Mouse (Mus musculus): ENCODE measurements around the gene Agtrap. TPM values are rescaled to one million over a fixed set of nuclear protein-coding genes. Genes with fewer than 3 reads are reported as not detected.

Gene Agtrap
- polyA plus RNA-seq, 1 experiment: 34.7 TPM

- TF ChIP-seq CTCF (IDR thresholded peaks at IDR 0.05; ENCODE audit: low read depth, low read length) (no peak), POLR2A (IDR thresholded peaks at IDR 0.05; ENCODE audit: borderline replicate concordance, low read depth, low read length) (no peak)
- no peak overlapping the region for H3K27ac ChIP-seq (ENCODE audit: insufficient read depth, low read depth, low read length)
- H3K4me1 ChIP-seq (ENCODE audit: control insufficient read depth, insufficient read depth, low read length): peaks cover 15% of the 10 kb centered on the region
- H3K4me3 ChIP-seq (ENCODE audit: insufficient read depth, low read length): no peak overlapping the region
These were observed 22.0 kb downstream of the Agtrap start for GRCm38 (mm10) chr4:148065702-148066400.

DNA sequence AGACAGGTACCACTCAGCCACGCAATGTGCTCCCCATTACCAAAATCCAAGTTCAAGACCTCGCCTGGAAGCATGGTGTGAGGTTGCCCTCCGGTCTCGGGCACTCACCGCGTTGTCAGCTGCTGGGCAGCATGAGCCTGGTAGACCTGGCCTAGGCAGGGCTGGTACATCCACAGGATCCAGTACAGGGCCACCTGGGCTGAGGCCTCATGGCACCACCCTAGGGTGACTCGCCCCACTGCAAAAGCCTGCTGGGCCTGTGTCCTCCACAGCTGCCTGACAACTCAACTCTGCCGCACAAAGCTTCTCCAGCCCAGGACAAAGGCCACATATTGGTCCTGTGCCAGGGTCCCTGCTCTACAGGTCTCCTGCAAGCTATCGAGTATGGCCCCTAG, 26.7 kb downstream of the Agtrap start:
- H3K27ac ChIP-seq (ENCODE audit: insufficient read depth, low read depth, low read length): no peak overlapping the region
- H3K4me3 ChIP-seq (ENCODE audit: insufficient read depth, low read length): no peak overlapping the region
- H3K4me1 ChIP-seq (ENCODE audit: control insufficient read depth, insufficient read depth, low read length): no peaks in the 10 kb centered on the region
- TF ChIP-seq CTCF (IDR thresholded peaks at IDR 0.05; ENCODE audit: low read depth, low read length): no peak
- TF ChIP-seq POLR2A (IDR thresholded peaks at IDR 0.05; ENCODE audit: borderline replicate concordance, low read depth, low read length): no peak

DNA sequence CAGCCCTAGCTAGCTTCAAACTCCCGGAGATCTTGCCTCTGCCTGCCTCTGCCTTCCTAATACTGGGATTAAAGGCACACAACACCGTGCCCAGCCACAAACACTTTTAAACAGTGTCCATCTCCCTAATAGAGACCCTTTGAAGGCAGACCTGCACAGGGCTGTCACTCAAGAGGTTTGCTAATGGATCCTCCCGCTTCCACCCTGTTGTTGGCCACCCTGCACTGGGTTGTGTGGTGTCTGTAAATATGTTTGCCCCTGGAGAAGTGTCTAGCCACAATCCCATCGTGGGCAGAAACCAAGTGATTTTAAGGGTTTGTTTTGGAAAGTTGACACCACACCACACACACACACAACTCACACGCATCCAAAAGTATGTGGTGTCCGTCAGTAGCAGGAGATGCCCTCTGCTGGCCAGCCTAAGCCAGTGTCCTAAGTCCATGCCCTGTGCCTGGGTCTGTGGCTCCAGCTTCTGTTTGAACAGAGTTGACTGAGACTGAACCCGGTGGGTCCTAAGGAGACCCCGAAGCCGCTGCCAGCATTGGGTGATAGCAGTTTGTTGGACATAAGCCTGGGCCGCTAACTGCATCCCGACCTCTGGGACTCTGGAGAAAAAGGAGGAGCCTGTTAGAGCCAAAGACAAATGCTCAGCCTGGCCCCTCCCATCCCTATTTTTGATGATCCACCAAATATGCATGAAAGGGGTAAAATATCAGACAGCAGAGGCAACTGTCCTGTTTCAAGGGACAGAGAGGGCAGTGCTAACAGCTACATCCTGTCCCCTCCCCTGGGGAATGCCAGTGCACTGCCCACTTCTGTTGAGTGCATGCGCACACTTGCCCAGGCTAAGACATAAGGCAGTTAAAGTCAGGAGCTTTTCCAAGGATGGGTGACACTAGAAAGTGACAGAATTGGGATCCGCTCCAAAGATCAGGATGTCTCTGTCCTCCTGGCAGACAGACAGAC, 27.4 kb downstream of the Agtrap start:
- Histone ChIP-seq H3K4me3 (ENCODE audit: insufficient read depth, low read length) (no peak overlapping the region), H3K27ac (ENCODE audit: insufficient read depth, low read depth, low read length) (no peak overlapping the region), H3K4me1 (ENCODE audit: control insufficient read depth, insufficient read depth, low read length) (no peaks in the 10 kb centered on the region)
- TF ChIP-seq CTCF (IDR thresholded peaks at IDR 0.05; ENCODE audit: low read depth, low read length): peak; percentile 34; the same call in 1 of the 2 replicates
- TF ChIP-seq POLR2A (IDR thresholded peaks at IDR 0.05; ENCODE audit: borderline replicate concordance, low read depth, low read length): no peak

DNA sequence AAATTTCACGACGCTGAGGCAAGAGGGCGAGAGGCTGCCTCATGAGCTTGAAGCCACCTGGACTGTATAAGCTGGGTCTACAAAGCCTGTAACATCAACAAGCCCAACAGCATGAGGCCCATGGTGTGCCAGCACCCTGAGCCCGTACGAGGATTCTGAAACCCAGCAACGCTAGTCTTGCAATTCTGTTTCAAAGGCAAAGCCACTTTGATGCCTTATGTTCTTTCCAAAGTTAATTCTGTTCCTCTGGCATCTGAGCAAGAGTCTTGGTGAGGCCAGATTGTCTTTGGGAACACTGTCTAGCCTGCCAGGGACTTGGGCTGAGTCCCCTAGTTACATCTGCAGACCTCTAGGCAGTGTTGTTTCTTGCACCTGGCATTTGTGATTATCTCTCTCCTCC, 28.8 kb downstream of the Agtrap start:
- no peak overlapping the region for H3K27ac ChIP-seq (ENCODE audit: insufficient read depth, low read depth, low read length)
- H3K4me1 ChIP-seq (ENCODE audit: control insufficient read depth, insufficient read depth, low read length): no peaks in the 10 kb centered on the region
- no peak overlapping the region for H3K4me3 ChIP-seq (ENCODE audit: insufficient read depth, low read length)
- TF ChIP-seq POLR2A (IDR thresholded peaks at IDR 0.05; ENCODE audit: borderline replicate concordance, low read depth, low read length) (no peak), CTCF (IDR thresholded peaks at IDR 0.05; ENCODE audit: low read depth, low read length) (no peak)

- Histone ChIP-seq H3K27ac (ENCODE audit: insufficient read depth, low read depth, low read length) (no peak overlapping the region), H3K4me1 (ENCODE audit: control insufficient read depth, insufficient read depth, low read length) (no peaks in the 10 kb centered on the region), H3K4me3 (ENCODE audit: insufficient read depth, low read length) (no peak overlapping the region)
- TF ChIP-seq POLR2A (IDR thresholded peaks at IDR 0.05; ENCODE audit: borderline replicate concordance, low read depth, low read length): no peak
- TF ChIP-seq CTCF (IDR thresholded peaks at IDR 0.05; ENCODE audit: low read depth, low read length): no peak
These were observed 29.5 kb downstream of the Agtrap start for GRCm38 (mm10) chr4:148058218-148058819.

- Histone ChIP-seq H3K4me1 (ENCODE audit: control insufficient read depth, insufficient read depth, low read length) (no peaks in the 10 kb centered on the region), H3K27ac (ENCODE audit: insufficient read depth, low read depth, low read length) (no peak overlapping the region), H3K4me3 (ENCODE audit: insufficient read depth, low read length) (no peak overlapping the region)
- no peak for TF ChIP-seq POLR2A (IDR thresholded peaks at IDR 0.05; ENCODE audit: borderline replicate concordance, low read depth, low read length)
- no peak for TF ChIP-seq CTCF (IDR thresholded peaks at IDR 0.05; ENCODE audit: low read depth, low read length)
These were observed 30.1 kb downstream of the Agtrap start for GRCm38 (mm10) chr4:148057661-148058209.

DNA sequence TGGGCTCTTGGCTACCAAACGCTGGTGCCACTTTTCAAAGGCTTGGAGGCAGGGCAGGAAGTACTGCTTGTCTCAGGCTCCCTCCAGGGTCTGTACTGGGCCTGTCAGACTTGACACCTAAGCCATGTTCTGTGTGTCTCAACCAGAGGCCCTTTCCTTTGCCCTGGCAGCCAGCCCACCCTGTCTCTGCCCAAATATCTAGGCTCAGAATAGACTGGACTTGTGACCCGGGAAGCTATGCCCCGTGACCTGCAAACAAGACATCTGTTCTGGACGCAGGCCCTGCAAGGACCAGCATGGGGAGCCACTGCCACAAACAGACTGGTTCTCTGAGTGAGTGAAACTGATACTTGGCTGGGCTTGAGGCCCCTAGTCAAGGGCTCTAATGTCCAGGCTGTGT, 31.0 kb downstream of the Agtrap start:
- Histone ChIP-seq H3K27ac (ENCODE audit: insufficient read depth, low read depth, low read length) (no peak overlapping the region), H3K4me1 (ENCODE audit: control insufficient read depth, insufficient read depth, low read length) (no peaks in the 10 kb centered on the region), H3K4me3 (ENCODE audit: insufficient read depth, low read length) (no peak overlapping the region)
- TF ChIP-seq POLR2A (IDR thresholded peaks at IDR 0.05; ENCODE audit: borderline replicate concordance, low read depth, low read length) (no peak), CTCF (IDR thresholded peaks at IDR 0.05; ENCODE audit: low read depth, low read length) (no peak)

DNA sequence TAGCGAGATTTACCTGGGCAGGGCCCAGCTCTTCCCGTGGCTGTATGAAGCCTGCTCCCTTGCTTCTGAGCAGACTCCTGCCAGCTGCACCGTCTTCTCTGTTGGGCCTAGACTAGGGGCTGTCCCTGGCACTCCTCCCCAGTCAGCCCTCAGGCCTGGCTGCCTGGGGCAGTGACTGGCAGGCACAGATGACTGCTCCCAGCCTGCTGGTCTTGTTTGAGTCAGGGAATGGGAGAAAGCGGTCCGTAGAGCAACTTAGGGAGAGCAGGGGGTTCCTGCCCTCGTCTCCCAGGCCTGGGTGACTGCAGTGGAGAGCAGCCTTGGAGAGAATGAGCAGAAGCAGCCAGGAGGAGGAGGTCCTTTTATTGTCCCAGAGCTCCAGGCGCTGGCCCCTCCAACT, 31.6 kb downstream of the Agtrap start:
- Histone ChIP-seq H3K4me3 (ENCODE audit: insufficient read depth, low read length) (no peak overlapping the region), H3K4me1 (ENCODE audit: control insufficient read depth, insufficient read depth, low read length) (no peaks in the 10 kb centered on the region), H3K27ac (ENCODE audit: insufficient read depth, low read depth, low read length) (no peak overlapping the region)
- TF ChIP-seq CTCF (IDR thresholded peaks at IDR 0.05; ENCODE audit: low read depth, low read length) (no peak), POLR2A (IDR thresholded peaks at IDR 0.05; ENCODE audit: borderline replicate concordance, low read depth, low read length) (no peak)

GRCm38 (mm10) chr4:148054961-148055695, 32.7 kb downstream of the Agtrap start:
- no peak overlapping the region for H3K27ac ChIP-seq (ENCODE audit: insufficient read depth, low read depth, low read length)
- no peaks in the 10 kb centered on the region for H3K4me1 ChIP-seq (ENCODE audit: control insufficient read depth, insufficient read depth, low read length)
- no peak overlapping the region for H3K4me3 ChIP-seq (ENCODE audit: insufficient read depth, low read length)
- no peak for TF ChIP-seq CTCF (IDR thresholded peaks at IDR 0.05; ENCODE audit: low read depth, low read length)
- no peak for TF ChIP-seq POLR2A (IDR thresholded peaks at IDR 0.05; ENCODE audit: borderline replicate concordance, low read depth, low read length)
